Mouse (Mus musculus) forebrain, postnatal 0 days (tissue): ENCODE data around the gene Ugp2. TPM values are rescaled to one million over a fixed set of nuclear protein-coding genes. Genes with fewer than 3 reads are reported as not detected.

ENCODE experiments used
- ATAC-seq: fragments of 200-750 bp; cut with Nextera tagmentation; 2 replicates; pipeline ENCODE4 v1.8.0; 2017; ENCODE audit warnings: mild to moderate bottlenecking, moderate library complexity
- DNase-seq: peaks from one replicate; pipeline ENCODE4 v3.0.0-alpha.2; 2015
- H3K27ac ChIP-seq: fragments of 300-500 bp; sonication (generic); 2 replicates; pipeline ENCODE4 v1.5.1; 2014; ENCODE audit warnings: low read depth, mild to moderate bottlenecking, antibody characterized with exemption, low read length, moderate library complexity, mixed read lengths
- H3K27me3 ChIP-seq: fragments of 300-500 bp; sonication (generic); 2 replicates; pipeline ENCODE4 v1.6.1; 2014; ENCODE audit warnings: mild to moderate bottlenecking, low read length, mixed read lengths; ENCODE audit not compliant: insufficient read depth
- H3K36me3 ChIP-seq: fragments of 300-500 bp; sonication (generic); 2 replicates; pipeline ENCODE4 v1.6.1; 2014; ENCODE audit warnings: mild to moderate bottlenecking, moderate library complexity; ENCODE audit not compliant: insufficient read depth
- H3K4me1 ChIP-seq: fragments of 300-500 bp; sonication (generic); 2 replicates; pipeline ENCODE4 v1.6.1; 2014; ENCODE audit warnings: antibody characterized with exemption; ENCODE audit not compliant: insufficient read depth
- H3K4me2 ChIP-seq: fragments of 300-500 bp; sonication (generic); 2 replicates; pipeline ENCODE4 v1.6.1; 2014; ENCODE audit warnings: low read depth, mild to moderate bottlenecking, moderate library complexity
- H3K4me3 ChIP-seq: fragments of 300-500 bp; sonication (generic); 2 replicates; pipeline ENCODE4 v1.5.1; 2014; ENCODE audit warnings: low read depth, low read length, mixed read lengths
- H3K9ac ChIP-seq: fragments of 300-500 bp; sonication (generic); 2 replicates; pipeline ENCODE4 v1.6.1; 2014; ENCODE audit warnings: mild to moderate bottlenecking
- H3K9me3 ChIP-seq: fragments of 300-500 bp; sonication (generic); 2 replicates; pipeline ENCODE4 v1.6.1; 2016; ENCODE audit warnings: low read length
- CTCF ChIP-seq: sonication (generic); IDR thresholded peaks from 2 replicates; pipeline ENCODE4 v1.5.1; 2016; ENCODE audit warnings: antibody characterized with exemption, control low read depth, low read depth
- WGBS: fragments of 180-500 bp; shearing (Covaris S2); extraction: QIAGEN DNeasy Blood & Tissue Kit; methylation state at CpG from one replicate; pipeline ENCODE4 v1.1.7; 2014; 5-methylcytosine and 5-hydroxymethylcytosine counted together
- polyA plus RNA-seq: library from polyadenylated mRNA; unstranded; fragments of >200 nt; fragmentation: Nextera tagmentation; extraction: Ambion mirVana; gene quantifications from 2 replicates; pipeline ENCODE4 v1.2.1, GENCODE M21; 2015
- total RNA-seq: library from RNA; depleted of rRNA; stranded (reverse); fragments of >200 nt; gene quantifications from 2 replicates; pipeline ENCODE4 v1.2.3, GENCODE M21; 2014; rRNA removed

Ugp2 gene
- total RNA-seq (66.9 and 69.5 TPM in 2 replicates), polyA plus RNA-seq (50.3 and 59.9 TPM in 2 replicates)

GRCm38 (mm10) chr11:21371122-21371806 is at the start of gene Ugp2:
TSS of gene Ugp2 (minus strand) at chr11:21371201.
- H3K4me1 ChIP-seq, result peaks cover 11% of the 10 kb centered on the region
- 6% methylated on average over 38 of the region's 38 CpGs for WGBS
- no peaks in the 10 kb centered on the region for H3K27me3 ChIP-seq
- no peak for TF ChIP-seq CTCF
- H3K9me3 ChIP-seq, result no peaks in the 10 kb centered on the region
- peak within 1 kb of the TSS; percentile 63 for H3K4me2 ChIP-seq
- ATAC-seq (peak; percentile 99), DNase-seq (peak; percentile 97)
- H3K9ac ChIP-seq, result peak within 1 kb of the TSS; percentile 76
- peak within 1 kb of the TSS; percentile 77 for H3K27ac ChIP-seq
- peak within 1 kb of the TSS; percentile 87 for H3K4me3 ChIP-seq
- no peaks in the 10 kb centered on the region for H3K36me3 ChIP-seq

- no peak overlapping the region for H3K27ac ChIP-seq
- H3K9ac ChIP-seq, result no peak overlapping the region
- H3K27me3 ChIP-seq, result no peaks in the 10 kb centered on the region
- no peak for DNase-seq
- no peaks in the 10 kb centered on the region for H3K36me3 ChIP-seq
- 58% methylated on average over 7 of the region's 7 CpGs for WGBS
- no peaks in the 10 kb centered on the region for H3K4me1 ChIP-seq
- H3K9me3 ChIP-seq, result no peaks in the 10 kb centered on the region
- no peak for TF ChIP-seq CTCF
- no peak overlapping the region for H3K4me2 ChIP-seq
- ATAC-seq, result no peak
- no peak overlapping the region for H3K4me3 ChIP-seq
Observed at GRCm38 (mm10) chr11:21414911-21415381, 43.9 kb upstream of the Ugp2 start.

GRCm38 (mm10) chr11:21406668-21407067 is 35.7 kb upstream of the Ugp2 start:
- no peak overlapping the region for H3K9ac ChIP-seq
- H3K4me1 ChIP-seq, result no peaks in the 10 kb centered on the region
- no peaks in the 10 kb centered on the region for H3K36me3 ChIP-seq
- ATAC-seq (no peak), DNase-seq (no peak)
- no peaks in the 10 kb centered on the region for H3K27me3 ChIP-seq
- H3K4me3 ChIP-seq, result no peak overlapping the region
- no peak for TF ChIP-seq CTCF
- 92% methylated on average over 4 of the region's 4 CpGs for WGBS
- no peak overlapping the region for H3K4me2 ChIP-seq
- H3K9me3 ChIP-seq, result no peaks in the 10 kb centered on the region
- no peak overlapping the region for H3K27ac ChIP-seq

- DNase-seq (no peak), ATAC-seq (no peak)
- no peak overlapping the region for H3K27ac ChIP-seq
- H3K9ac ChIP-seq, result no peak overlapping the region
- no peaks in the 10 kb centered on the region for H3K36me3 ChIP-seq
- no peaks in the 10 kb centered on the region for H3K9me3 ChIP-seq
- no peak overlapping the region for H3K4me3 ChIP-seq
- TF ChIP-seq CTCF, result no peak
- no peaks in the 10 kb centered on the region for H3K27me3 ChIP-seq
- no peaks in the 10 kb centered on the region for H3K4me1 ChIP-seq
- H3K4me2 ChIP-seq, result no peak overlapping the region
- 50% methylated on average over 1 of the region's 1 CpGs for WGBS
Observed at GRCm38 (mm10) chr11:21406141-21406540, 35.1 kb upstream of the Ugp2 start.

- Histone ChIP-seq H3K9me3 (no peaks in the 10 kb centered on the region), H3K4me2 (no peak overlapping the region), H3K9ac (no peak overlapping the region), H3K27me3 (no peaks in the 10 kb centered on the region), H3K4me1 (no peaks in the 10 kb centered on the region), H3K27ac (no peak overlapping the region), H3K4me3 (no peak overlapping the region), H3K36me3 (no peaks in the 10 kb centered on the region)
- no peak for ATAC-seq
- TF ChIP-seq CTCF, result no peak
- 86% methylated on average over 1 of the region's 1 CpGs for WGBS
- no peak for DNase-seq
Observed at GRCm38 (mm10) chr11:21403877-21404276, 32.9 kb upstream of the Ugp2 start.

GRCm38 (mm10) chr11:21402481-21403254 is 31.7 kb upstream of the Ugp2 start:
- 63% methylated on average over 5 of the region's 5 CpGs for WGBS
- no peaks in the 10 kb centered on the region for H3K27me3 ChIP-seq

GRCm38 (mm10) chr11:21401248-21401647 is 30.2 kb upstream of the Ugp2 start:
- DNase-seq (no peak), ATAC-seq (no peak)
- Histone ChIP-seq H3K4me1 (no peaks in the 10 kb centered on the region), H3K27ac (no peak overlapping the region), H3K4me2 (no peak overlapping the region), H3K4me3 (no peak overlapping the region), H3K27me3 (no peaks in the 10 kb centered on the region), H3K9ac (no peak overlapping the region), H3K36me3 (no peaks in the 10 kb centered on the region), H3K9me3 (no peaks in the 10 kb centered on the region)
- WGBS, result 95% methylated on average over 2 of the region's 2 CpGs
- no peak for TF ChIP-seq CTCF

More at GRCm38 (mm10) chr11:21402481-21403254, 31.7 kb upstream of the Ugp2 start:
- TF ChIP-seq CTCF, result no peak
- ATAC-seq (no peak), DNase-seq (no peak)
- Histone ChIP-seq H3K9ac (no peak overlapping the region), H3K4me1 (no peaks in the 10 kb centered on the region), H3K4me2 (no peak overlapping the region), H3K36me3 (no peaks in the 10 kb centered on the region), H3K27ac (no peak overlapping the region), H3K4me3 (no peak overlapping the region), H3K9me3 (no peaks in the 10 kb centered on the region)
